Mouse (Mus musculus) Muller cell, postnatal 12 days (primary cell): ENCODE results near the gene Kidins220.

Experiments used
- DNase-seq: peaks from one replicate; pipeline ENCODE4 v3.0.0-alpha.2; 2015; ENCODE audit errors: inconsistent ontology term

Kidins220 gene

GRCm38 (mm10) chr12:24962362-24962967 lies 12.3 kb upstream of the Kidins220 start:
- DNase-seq, result no peak

GRCm38 (mm10) chr12:24963393-24964022 lies 11.2 kb upstream of the Kidins220 start:
- DNase-seq, result no peak

GRCm38 (mm10) chr12:24965406-24965805 lies 9.3 kb upstream of the Kidins220 start:
- DNase-seq, result peak; percentile 12

GRCm38 (mm10) chr12:24966046-24966445 lies 8.7 kb upstream of the Kidins220 start:
- DNase-seq, result no peak

- no peak for DNase-seq
Observed at GRCm38 (mm10) chr12:24971490-24972200, 3.1 kb upstream of the Kidins220 start.

- no peak for DNase-seq
Observed at GRCm38 (mm10) chr12:24972371-24973350, 2.1 kb upstream of the Kidins220 start.

GRCm38 (mm10) chr12:24973586-24973985 lies 1.1 kb upstream of the Kidins220 start:
- no peak for DNase-seq

- no peak for DNase-seq
Observed at GRCm38 (mm10) chr12:24975115-24975733, 499 bp downstream of the Kidins220 start.

- no peak for DNase-seq
Observed at GRCm38 (mm10) chr12:24985226-24985625, 10.5 kb downstream of the Kidins220 start.

- no peak for DNase-seq
Observed at GRCm38 (mm10) chr12:24995350-24995749, 20.6 kb downstream of the Kidins220 start.

- DNase-seq, result no peak
Observed at GRCm38 (mm10) chr12:25005350-25005749, 30.6 kb downstream of the Kidins220 start.

- no peak for DNase-seq
Observed at GRCm38 (mm10) chr12:25009957-25010356, 35.2 kb downstream of the Kidins220 start.

GRCm38 (mm10) chr12:25010416-25010815 lies 35.7 kb downstream of the Kidins220 start:
- DNase-seq, result no peak

- DNase-seq, result no peak
Observed at GRCm38 (mm10) chr12:25011733-25012367, 37.1 kb downstream of the Kidins220 start.

- peak; percentile 65 for DNase-seq
Observed at GRCm38 (mm10) chr12:25012555-25013540, 38.1 kb downstream of the Kidins220 start.

- no peak for DNase-seq
Observed at GRCm38 (mm10) chr12:25014307-25014927, 39.7 kb downstream of the Kidins220 start.

GRCm38 (mm10) chr12:25014938-25015337 lies 40.2 kb downstream of the Kidins220 start:
- DNase-seq, result no peak

- DNase-seq, result no peak
Observed at GRCm38 (mm10) chr12:25016995-25017394, 42.3 kb downstream of the Kidins220 start.

GRCm38 (mm10) chr12:25021057-25021456 lies 46.3 kb downstream of the Kidins220 start:
- DNase-seq, result no peak
